Mouse (Mus musculus) hindbrain, embryonic 12.5 days (tissue): ENCODE results near the gene Masp1. TPM values are rescaled to one million over a fixed set of nuclear protein-coding genes. Genes with fewer than 3 reads are reported as not detected.

Source experiments
- ATAC-seq: fragments of 200-750 bp; cut with Nextera tagmentation; 2 replicates; pipeline ENCODE4 v1.8.0; 2017; ENCODE audit warnings: moderate TSS enrichment; ENCODE audit not compliant: low FRiP score
- H3K27ac ChIP-seq: fragments of 300-500 bp; sonication (generic); 2 replicates; pipeline ENCODE4 v1.5.1; 2016; ENCODE audit warnings: mild to moderate bottlenecking
- H3K27me3 ChIP-seq: fragments of 300-500 bp; sonication (generic); 2 replicates; pipeline ENCODE4 v1.6.1; 2016; ENCODE audit warnings: mild to moderate bottlenecking
- H3K36me3 ChIP-seq: fragments of 300-500 bp; sonication (generic); 2 replicates; pipeline ENCODE4 v1.6.1; 2016; ENCODE audit warnings: mild to moderate bottlenecking
- H3K4me1 ChIP-seq: fragments of 300-500 bp; sonication (generic); 2 replicates; pipeline ENCODE4 v1.6.1; 2016
- H3K4me2 ChIP-seq: fragments of 300-500 bp; sonication (generic); replicated peaks from 2 replicates; pipeline ENCODE4 v1.6.1; 2016; ENCODE audit warnings: mild to moderate bottlenecking
- H3K4me3 ChIP-seq: fragments of 300-500 bp; sonication (generic); 2 replicates; pipeline ENCODE4 v1.5.1; 2016; ENCODE audit warnings: mild to moderate bottlenecking
- H3K9ac ChIP-seq: fragments of 300-500 bp; sonication (generic); 2 replicates; pipeline ENCODE4 v1.6.1; 2016; ENCODE audit warnings: mild to moderate bottlenecking, moderate library complexity
- H3K9me3 ChIP-seq: fragments of 300-500 bp; sonication (generic); replicated peaks from 2 replicates; pipeline ENCODE4 v1.6.1; 2016; ENCODE audit warnings: mild to moderate bottlenecking
- WGBS: fragments of 180-500 bp; shearing (Covaris S2); methylation state at CpG from one replicate; pipeline ENCODE4 v1.1.7; 2016; 5-methylcytosine and 5-hydroxymethylcytosine counted together
- polyA plus RNA-seq: library from polyadenylated mRNA; unstranded; fragments of >200 nt; fragmentation: Nextera tagmentation; extraction: Ambion mirVana; gene quantifications from 2 replicates; pipeline ENCODE4 v1.2.1, GENCODE M21; 2016

Masp1 gene
- polyA plus RNA-seq, 1 experiment from 2014 or later, result 31.9 TPM

DNA sequence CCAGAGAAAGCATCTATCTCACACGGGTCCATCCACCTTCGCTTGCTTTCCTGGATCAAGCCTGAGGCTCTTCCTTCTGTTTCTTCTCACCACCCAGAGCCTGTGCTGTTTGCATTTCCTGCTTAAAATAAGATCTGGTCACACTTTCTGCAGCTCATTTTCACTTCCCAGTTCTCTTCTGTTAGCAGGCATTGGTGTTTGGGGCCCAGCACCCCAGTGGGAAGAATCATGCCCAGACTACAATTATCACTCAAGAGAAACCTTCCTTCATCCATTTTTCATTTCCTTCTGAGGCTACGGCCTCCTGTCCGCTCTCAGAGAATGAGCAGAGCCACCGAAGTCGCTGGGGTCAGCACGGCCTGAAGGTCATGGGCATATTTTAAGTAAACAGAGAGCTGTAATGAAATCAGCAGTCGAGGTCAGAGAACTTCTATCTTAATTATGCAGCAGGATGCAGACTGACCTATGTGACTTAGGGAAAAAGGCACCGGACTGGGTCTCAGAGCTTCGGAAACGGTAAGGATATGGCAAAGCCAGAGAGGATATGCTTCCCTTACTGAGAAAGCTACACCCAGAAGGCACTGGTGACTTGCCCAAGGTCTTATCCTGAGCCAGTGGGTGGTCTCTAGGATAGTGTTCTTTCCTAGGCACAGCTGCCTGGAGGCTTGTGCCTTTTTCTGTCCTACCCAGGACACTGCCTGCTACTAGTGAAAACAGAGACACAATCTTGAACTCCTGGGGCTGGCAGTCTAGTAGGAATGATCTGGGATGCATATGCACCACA, 14.5 kb downstream of the Masp1 start:
- Histone ChIP-seq H3K9me3 (no peaks in the 10 kb centered on the region), H3K4me2 (no peak overlapping the region), H3K4me1 (peaks cover 24% of the 10 kb centered on the region), H3K27ac (0 out of 2 replicates have a peak overlapping the region, but pooled peaks have one; percentile 82), H3K9ac (no peak overlapping the region), H3K27me3 (no peaks in the 10 kb centered on the region), H3K36me3 (peaks cover 11% of the 10 kb centered on the region; the same call in 1 of the 2 replicates), H3K4me3 (no peak overlapping the region)
- no peak for ATAC-seq
- 40% methylated on average over 11 of the region's 11 CpGs for WGBS

GRCm38 (mm10) chr16:23504320-23504744, 16.3 kb downstream of the Masp1 start:
- H3K4me3 ChIP-seq, result no peak overlapping the region
- H3K4me1 ChIP-seq, result peaks cover 24% of the 10 kb centered on the region
- no peaks in the 10 kb centered on the region; the same call in 1 of the 2 replicates for H3K27me3 ChIP-seq
- H3K36me3 ChIP-seq, result 0 out of 2 replicates have a peak, but pooled peaks cover 2% of the 10 kb centered on the region
- H3K27ac ChIP-seq, result peak overlapping the region; percentile 82
- no peak overlapping the region; the same call in 1 of the 2 replicates for H3K4me2 ChIP-seq
- 19% methylated on average over 3 of the region's 3 CpGs for WGBS
- peak; percentile 95 for ATAC-seq
- no peaks in the 10 kb centered on the region for H3K9me3 ChIP-seq
- H3K9ac ChIP-seq, result no peak overlapping the region

GRCm38 (mm10) chr16:23503351-23503750, 17.3 kb downstream of the Masp1 start:
- WGBS, result 74% methylated on average over 4 of the region's 4 CpGs
- no peak overlapping the region for H3K4me3 ChIP-seq
- H3K27ac ChIP-seq, result no peak overlapping the region
- no peak overlapping the region for H3K4me2 ChIP-seq
- no peaks in the 10 kb centered on the region; the same call in 1 of the 2 replicates for H3K27me3 ChIP-seq
- no peaks in the 10 kb centered on the region for H3K9me3 ChIP-seq
- H3K4me1 ChIP-seq, result peaks cover 31% of the 10 kb centered on the region
- H3K36me3 ChIP-seq, result no peaks in the 10 kb centered on the region
- H3K9ac ChIP-seq, result no peak overlapping the region
- ATAC-seq, result no peak

DNA sequence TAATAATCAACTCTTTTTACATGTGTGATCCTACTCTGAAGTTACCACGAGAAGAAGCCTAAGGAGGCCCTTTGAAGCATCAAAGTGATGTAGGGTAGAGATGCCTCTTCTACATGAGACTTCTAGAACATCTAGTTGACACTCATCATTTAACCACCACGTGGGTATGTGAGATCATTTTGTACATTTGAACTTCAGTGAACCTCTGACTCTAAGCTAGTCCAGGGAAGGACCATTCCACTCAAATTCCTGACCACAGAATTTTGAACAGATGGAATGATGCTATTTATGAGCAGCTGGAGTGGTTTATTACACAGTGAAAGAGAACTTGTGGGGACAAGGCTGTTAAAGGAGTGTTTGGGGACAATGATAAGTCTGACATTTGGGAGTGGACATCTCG, 18.1 kb downstream of the Masp1 start:
- no peaks in the 10 kb centered on the region; the same call in 1 of the 2 replicates for H3K27me3 ChIP-seq

DNA sequence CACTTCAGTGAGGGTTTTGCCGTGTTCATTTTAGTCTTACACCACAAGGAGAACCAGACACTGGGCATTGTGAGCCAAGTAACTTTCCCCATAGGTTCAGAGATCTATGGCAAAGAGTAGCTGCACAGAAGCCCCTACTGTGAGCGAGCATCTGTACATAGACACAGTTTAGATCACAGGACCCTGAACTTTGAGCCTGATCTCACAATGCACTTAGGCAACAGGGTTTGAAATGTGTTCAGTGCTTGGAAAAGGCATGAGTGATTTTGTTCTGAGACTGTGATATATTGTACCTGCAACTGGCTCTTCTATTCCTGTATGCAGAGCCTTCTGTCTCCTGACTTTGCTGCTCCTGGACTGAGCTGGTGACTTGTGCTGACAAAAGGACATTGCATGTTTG, 19.3 kb downstream of the Masp1 start:
- WGBS, result 91% methylated on average over 2 of the region's 2 CpGs
- Histone ChIP-seq H3K9ac (no peak overlapping the region), H3K36me3 (no peaks in the 10 kb centered on the region), H3K27ac (no peak overlapping the region), H3K4me2 (no peak overlapping the region), H3K27me3 (no peaks in the 10 kb centered on the region; the same call in 1 of the 2 replicates), H3K9me3 (no peaks in the 10 kb centered on the region), H3K4me3 (no peak overlapping the region), H3K4me1 (peaks cover 45% of the 10 kb centered on the region)
- no peak for ATAC-seq

More for the DNA sequence above, 18.1 kb downstream of the Masp1 start:
- Histone ChIP-seq H3K4me3 (no peak overlapping the region), H3K4me2 (no peak overlapping the region), H3K27ac (no peak overlapping the region), H3K9ac (no peak overlapping the region), H3K4me1 (peaks cover 38% of the 10 kb centered on the region), H3K36me3 (no peaks in the 10 kb centered on the region), H3K9me3 (no peaks in the 10 kb centered on the region)
- WGBS, result 87% methylated on average over 3 of the region's 3 CpGs
- no peak for ATAC-seq

DNA sequence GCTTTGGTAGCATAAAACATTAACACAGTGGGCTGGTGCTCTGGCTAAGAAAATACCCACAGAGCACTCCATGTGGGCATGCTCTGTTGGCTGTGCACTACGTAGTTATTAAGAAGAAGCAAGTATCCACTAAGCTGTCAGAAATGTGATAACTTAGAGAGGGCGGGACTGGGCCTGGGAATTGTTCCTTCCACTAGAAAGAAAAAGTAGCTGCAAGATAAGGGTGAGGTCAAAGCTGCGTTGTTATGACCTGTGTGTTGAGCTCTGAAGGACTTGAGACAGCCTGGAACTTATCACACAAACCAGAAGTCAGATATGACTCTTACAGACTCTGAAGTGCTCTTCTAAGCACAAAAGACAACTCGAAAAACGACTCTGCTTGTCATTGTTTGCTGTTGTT, 20.1 kb downstream of the Masp1 start:
- Histone ChIP-seq H3K27me3 (no peaks in the 10 kb centered on the region; the same call in 1 of the 2 replicates), H3K4me3 (no peak overlapping the region), H3K36me3 (no peaks in the 10 kb centered on the region), H3K4me1 (peaks cover 38% of the 10 kb centered on the region), H3K9me3 (no peaks in the 10 kb centered on the region), H3K9ac (no peak overlapping the region), H3K4me2 (no peak overlapping the region), H3K27ac (no peak overlapping the region)
- ATAC-seq, result no peak
- WGBS, result 81% methylated on average over 5 of the region's 5 CpGs

- Histone ChIP-seq H3K4me3 (no peak overlapping the region), H3K36me3 (peaks cover 12% of the 10 kb centered on the region), H3K4me2 (no peak overlapping the region), H3K27me3 (no peaks in the 10 kb centered on the region; the same call in 1 of the 2 replicates), H3K9ac (no peak overlapping the region), H3K27ac (peak overlapping the region; percentile 44), H3K9me3 (no peaks in the 10 kb centered on the region), H3K4me1 (peaks cover 22% of the 10 kb centered on the region)
- 74% methylated on average over 7 of the region's 7 CpGs for WGBS
- ATAC-seq, result no peak
These were observed 21.9 kb downstream of the Masp1 start for GRCm38 (mm10) chr16:23498691-23499131.

DNA sequence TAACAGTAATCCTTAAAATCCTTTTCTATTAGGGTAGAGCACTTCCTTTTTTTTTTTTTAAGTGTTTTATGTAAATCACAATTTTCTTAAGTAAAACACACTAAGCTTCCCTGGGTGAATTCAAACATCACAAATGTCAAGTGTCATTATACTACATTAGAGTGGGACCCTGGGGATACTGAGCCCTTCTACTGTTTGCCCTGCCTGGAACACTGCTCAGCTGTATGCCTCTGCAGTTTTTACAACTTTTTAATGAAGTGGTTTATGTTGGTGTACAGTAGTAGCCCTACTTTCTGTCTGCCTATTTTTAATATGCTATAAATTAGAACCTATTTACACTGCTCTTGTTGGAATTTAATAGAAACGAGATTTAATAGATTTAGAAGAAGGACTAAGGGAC, 22.7 kb downstream of the Masp1 start:
- Histone ChIP-seq H3K4me3 (no peak overlapping the region), H3K9me3 (no peaks in the 10 kb centered on the region), H3K4me2 (no peak overlapping the region), H3K27ac (no peak overlapping the region), H3K4me1 (peaks cover 22% of the 10 kb centered on the region), H3K9ac (no peak overlapping the region), H3K36me3 (peaks cover 18% of the 10 kb centered on the region), H3K27me3 (no peaks in the 10 kb centered on the region; the same call in 1 of the 2 replicates)
- ATAC-seq, result peak; percentile 27; the same call in 1 of the 2 replicates
- WGBS, result 82% methylated on average over 1 of the region's 1 CpGs

DNA sequence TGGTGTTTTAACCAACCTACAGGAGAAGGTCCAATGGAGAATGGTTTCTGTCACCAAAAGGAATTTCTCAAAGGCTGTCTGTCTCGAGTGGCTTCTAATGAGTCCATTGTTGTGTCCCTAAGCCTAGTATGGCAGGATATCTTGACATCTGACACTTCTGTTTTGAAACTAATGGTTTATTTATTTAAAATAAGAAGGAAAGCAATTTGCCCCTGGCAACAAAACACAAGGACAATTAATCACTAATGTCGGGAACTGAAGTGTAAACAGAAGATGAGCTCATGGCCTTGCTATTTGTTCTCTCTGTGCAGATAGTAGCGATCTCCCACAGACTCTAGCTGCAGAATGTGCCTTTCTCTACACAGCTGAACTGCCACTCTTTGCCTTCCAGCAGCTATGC, 23.2 kb downstream of the Masp1 start:
- Histone ChIP-seq H3K27ac (peak overlapping the region; percentile 66; the same call in 1 of the 2 replicates), H3K4me1 (peaks cover 22% of the 10 kb centered on the region), H3K9me3 (no peaks in the 10 kb centered on the region), H3K4me3 (no peak overlapping the region), H3K4me2 (no peak overlapping the region), H3K9ac (no peak overlapping the region), H3K27me3 (no peaks in the 10 kb centered on the region; the same call in 1 of the 2 replicates), H3K36me3 (peaks cover 18% of the 10 kb centered on the region)
- WGBS, result 7% methylated on average over 3 of the region's 3 CpGs
- ATAC-seq, result peak; percentile 64

DNA sequence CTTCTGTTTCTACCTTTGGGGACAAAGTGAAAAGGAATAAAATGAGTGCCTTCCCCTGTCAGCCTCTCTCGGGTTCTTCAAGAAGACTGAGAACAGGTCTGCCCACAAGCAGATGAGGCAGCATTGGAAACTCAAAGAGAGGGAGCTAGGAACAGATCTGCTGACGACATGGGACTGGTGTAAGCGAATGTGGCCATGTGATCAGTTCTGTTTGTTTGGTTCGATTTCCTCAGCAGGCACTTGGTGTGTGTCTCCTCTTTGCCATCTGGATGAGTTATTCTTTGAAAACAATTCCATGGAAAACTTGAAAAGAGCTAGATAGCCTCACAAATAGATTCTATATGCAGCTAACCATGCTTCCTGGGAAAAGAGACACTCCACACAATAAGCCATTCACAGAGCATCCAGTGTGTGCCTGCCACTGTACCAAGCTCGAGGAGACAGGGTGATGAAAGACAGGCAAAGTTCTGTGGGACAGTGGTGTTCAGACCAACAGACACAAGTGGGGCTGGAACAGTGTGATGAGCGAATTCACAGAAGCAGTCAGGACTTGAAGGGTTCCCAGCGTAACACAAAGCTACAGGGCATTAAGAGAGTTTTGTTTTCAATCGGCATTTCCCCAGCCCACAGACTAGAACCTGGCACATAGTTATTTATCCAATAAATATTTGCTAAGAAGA, 24.2 kb downstream of the Masp1 start:
- Histone ChIP-seq H3K36me3 (peaks cover 25% of the 10 kb centered on the region), H3K27ac (no peak overlapping the region), H3K4me1 (peaks cover 22% of the 10 kb centered on the region), H3K4me3 (no peak overlapping the region), H3K9ac (no peak overlapping the region), H3K4me2 (no peak overlapping the region), H3K9me3 (no peaks in the 10 kb centered on the region), H3K27me3 (no peaks in the 10 kb centered on the region; the same call in 1 of the 2 replicates)
- 53% methylated on average over 8 of the region's 8 CpGs for WGBS
- peak; percentile 38; the same call in 1 of the 2 replicates for ATAC-seq

DNA sequence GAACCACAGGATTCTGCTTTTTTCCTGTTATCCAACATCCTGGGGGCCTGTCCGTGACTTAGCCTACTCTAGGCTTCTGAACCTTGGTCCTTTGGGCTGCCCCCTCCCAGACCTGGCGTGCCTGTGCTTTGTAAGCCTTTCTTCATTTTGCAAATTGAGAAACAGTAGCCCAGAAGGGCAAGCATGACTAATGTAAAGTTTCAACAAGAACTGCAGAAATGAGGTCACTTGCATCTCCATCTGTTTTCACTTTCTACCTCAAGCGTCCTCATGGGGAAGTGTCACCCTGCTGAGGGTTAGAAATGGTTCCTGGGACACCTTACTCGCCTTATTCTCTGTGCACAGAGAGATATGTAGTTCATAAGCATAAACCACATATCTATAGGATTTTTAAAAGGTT, 27.8 kb downstream of the Masp1 start:
- H3K9me3 ChIP-seq, result no peaks in the 10 kb centered on the region
- no peak overlapping the region for H3K27ac ChIP-seq
- H3K27me3 ChIP-seq, result no peaks in the 10 kb centered on the region
- no peak overlapping the region for H3K4me3 ChIP-seq
- no peak overlapping the region for H3K9ac ChIP-seq
- peaks cover 9% of the 10 kb centered on the region for H3K4me1 ChIP-seq
- peaks cover 33% of the 10 kb centered on the region for H3K36me3 ChIP-seq
- H3K4me2 ChIP-seq, result no peak overlapping the region
- 73% methylated on average over 4 of the region's 4 CpGs for WGBS
- no peak for ATAC-seq

DNA sequence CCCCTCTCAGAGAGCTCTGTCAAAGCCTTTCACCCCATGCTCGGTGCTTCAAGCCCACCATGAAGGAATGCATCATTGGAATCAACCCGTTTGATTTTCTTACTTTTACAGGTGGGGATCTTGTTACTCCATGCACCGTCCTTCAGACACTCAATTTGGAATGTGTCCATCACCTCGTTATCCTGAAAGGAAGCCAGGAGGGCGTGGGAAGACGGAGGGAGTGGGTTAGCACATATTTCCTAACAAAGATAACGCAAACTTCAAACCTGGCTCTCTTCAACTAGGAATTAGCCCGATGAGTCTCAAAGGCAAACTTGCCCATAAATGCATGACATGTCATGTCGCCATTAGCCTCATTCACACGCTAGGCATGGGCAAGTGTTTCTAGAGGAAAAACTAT, 37.3 kb downstream of the Masp1 start:
- no peaks in the 10 kb centered on the region for H3K9me3 ChIP-seq
- no peak overlapping the region for H3K27ac ChIP-seq
- H3K9ac ChIP-seq, result no peak overlapping the region
- WGBS, result 91% methylated on average over 10 of the region's 10 CpGs
- H3K36me3 ChIP-seq, result peaks cover 34% of the 10 kb centered on the region
- H3K27me3 ChIP-seq, result no peaks in the 10 kb centered on the region
- H3K4me1 ChIP-seq, result no peaks in the 10 kb centered on the region
- ATAC-seq, result no peak
- no peak overlapping the region for H3K4me3 ChIP-seq
- no peak overlapping the region for H3K4me2 ChIP-seq
